Mouse (Mus musculus): ENCODE results near the gene Reln.

- no peak for TF ChIP-seq POLR2A (IDR thresholded peaks at IDR 0.05; ENCODE audit: borderline replicate concordance, insufficient read depth, low read length)
- no peak for TF ChIP-seq CTCF (IDR thresholded peaks at IDR 0.05; ENCODE audit: borderline replicate concordance, insufficient read depth, low read depth, low read length)
Measured at GRCm38 (mm10) chr5:22282141-22282665, 62.3 kb downstream of the Reln start.

All from cerebellum, adult 2 months (tissue).